Mouse (Mus musculus) limb, embryonic 13.5 days (tissue): ENCODE measurements around the gene Gm12830. TPM values are rescaled to one million over a fixed set of nuclear protein-coding genes. Genes with fewer than 3 reads are reported as not detected.
A peak's percentile ranks its signal among the peaks of the same experiment; 100 is the strongest.

Experiments used
- ATAC-seq: fragments of 200-750 bp; cut with Nextera tagmentation; 2 replicates; pipeline ENCODE4 v1.8.0; 2017; ENCODE audit warnings: low read depth, moderate number of reproducible peaks, moderate TSS enrichment; ENCODE audit not compliant: low FRiP score
- H3K27ac ChIP-seq: fragments of 300-500 bp; sonication (generic); 2 replicates; pipeline ENCODE4 v1.5.1; 2015; ENCODE audit warnings: inconsistent platforms, mild to moderate bottlenecking, moderate library complexity
- H3K27me3 ChIP-seq: fragments of 300-500 bp; sonication (generic); 2 replicates; pipeline ENCODE4 v1.6.1; 2015; ENCODE audit warnings: mild to moderate bottlenecking, inconsistent platforms
- H3K36me3 ChIP-seq: fragments of 300-500 bp; sonication (generic); 2 replicates; pipeline ENCODE4 v1.6.1; 2015; ENCODE audit warnings: inconsistent platforms, mild to moderate bottlenecking, moderate library complexity
- H3K4me1 ChIP-seq: fragments of 300-500 bp; sonication (generic); 2 replicates; pipeline ENCODE4 v1.6.1; 2015; ENCODE audit warnings: inconsistent platforms
- H3K4me2 ChIP-seq: fragments of 300-500 bp; sonication (generic); replicated peaks from 2 replicates; pipeline ENCODE4 v1.6.1; 2015; ENCODE audit warnings: inconsistent platforms, mild to moderate bottlenecking, moderate library complexity
- H3K4me3 ChIP-seq: fragments of 300-500 bp; sonication (generic); 2 replicates; pipeline ENCODE4 v1.5.1; 2015; ENCODE audit warnings: moderate library complexity, mild to moderate bottlenecking, inconsistent platforms
- H3K9ac ChIP-seq: fragments of 300-500 bp; sonication (generic); 2 replicates; pipeline ENCODE4 v1.6.1; 2015; ENCODE audit warnings: mild to moderate bottlenecking, inconsistent platforms
- H3K9me3 ChIP-seq: fragments of 300-500 bp; sonication (generic); 2 replicates; pipeline ENCODE4 v1.6.1; 2016; ENCODE audit warnings: inconsistent platforms
- WGBS: fragments of 180-500 bp; shearing (Covaris S2); methylation state at CpG from one replicate; pipeline ENCODE4 v1.1.7; 2015; 5-methylcytosine and 5-hydroxymethylcytosine counted together
- polyA plus RNA-seq: library from polyadenylated mRNA; unstranded; fragments of >200 nt; fragmentation: Nextera tagmentation; extraction: Ambion mirVana; gene quantifications from 2 replicates; pipeline ENCODE4 v1.2.1, GENCODE M21; 2015

Gm12830 gene
- polyA plus RNA-seq, 1 experiment from 2014 or later, result not detected

DNA sequence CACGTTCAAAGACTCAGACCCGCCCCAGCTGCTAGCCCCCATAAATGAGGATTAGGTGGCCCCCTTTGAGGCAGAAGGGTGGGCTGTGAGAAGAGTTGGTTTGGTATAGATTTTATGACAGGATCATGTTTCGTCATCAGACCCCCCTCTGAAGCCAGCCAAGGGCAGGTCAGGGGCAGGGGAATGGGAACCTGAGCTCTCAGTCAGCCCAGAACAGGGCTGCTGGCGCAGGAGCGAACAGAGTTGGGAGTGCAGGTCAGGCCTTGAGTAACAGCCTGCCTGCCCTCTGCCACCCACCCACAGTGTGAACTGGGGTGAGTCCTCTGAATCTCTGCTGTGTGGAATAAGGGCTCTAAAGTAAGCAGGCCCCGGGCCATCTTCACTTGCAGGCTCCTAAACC lies 25.2 kb downstream of the Gm12830 start:
- WGBS, result 34% methylated on average over 6 of the region's 6 CpGs

GRCm38 (mm10) chr4:114853968-114854367 lies 32.4 kb downstream of the Gm12830 start:
- Histone ChIP-seq H3K9me3 (no peaks in the 10 kb centered on the region), H3K27ac (no peak overlapping the region), H3K36me3 (no peaks in the 10 kb centered on the region), H3K9ac (no peak overlapping the region), H3K4me1 (peaks cover 9% of the 10 kb centered on the region), H3K27me3 (peaks cover 30% of the 10 kb centered on the region), H3K4me2 (no peak overlapping the region), H3K4me3 (no peak overlapping the region)
- WGBS, result 33% methylated on average over 2 of the region's 2 CpGs
- ATAC-seq, result peak; percentile 70; the same call in 1 of the 2 replicates

More for the DNA sequence above, 25.2 kb downstream of the Gm12830 start:
- no peaks in the 10 kb centered on the region for H3K36me3 ChIP-seq
- peaks cover 8% of the 10 kb centered on the region; the same call in 1 of the 2 replicates for H3K9me3 ChIP-seq
- H3K27ac ChIP-seq, result no peak overlapping the region
- H3K4me3 ChIP-seq, result no peak overlapping the region
- ATAC-seq, result peak; percentile 16; the same call in 1 of the 2 replicates
- H3K4me2 ChIP-seq, result no peak overlapping the region
- peaks cover 28% of the 10 kb centered on the region for H3K4me1 ChIP-seq
- no peak overlapping the region for H3K9ac ChIP-seq
- H3K27me3 ChIP-seq, result peaks cover 67% of the 10 kb centered on the region

DNA sequence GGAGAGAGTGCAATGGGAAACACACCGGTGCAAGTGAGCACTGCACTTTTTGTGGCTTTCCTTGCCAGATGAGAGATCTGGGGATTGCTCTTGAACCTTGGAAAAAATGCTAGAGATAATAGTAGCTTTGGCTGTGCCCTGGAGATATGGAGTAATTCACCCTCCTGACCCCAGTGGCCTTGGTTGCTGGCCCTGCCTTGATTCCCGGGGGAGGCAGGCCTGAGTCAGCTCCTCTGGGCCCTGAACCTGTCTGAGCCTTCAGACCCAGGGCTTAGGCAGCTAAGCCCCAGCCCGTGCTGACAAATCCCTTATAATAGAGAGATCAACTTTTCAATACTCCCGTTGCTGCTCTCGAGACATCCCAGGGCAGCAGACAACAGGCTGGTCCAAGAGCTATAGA lies 36.9 kb downstream of the Gm12830 start:
- Histone ChIP-seq H3K9me3 (no peaks in the 10 kb centered on the region), H3K4me3 (no peak overlapping the region), H3K4me1 (peaks cover 14% of the 10 kb centered on the region), H3K27ac (no peak overlapping the region), H3K36me3 (no peaks in the 10 kb centered on the region), H3K4me2 (no peak overlapping the region), H3K9ac (no peak overlapping the region), H3K27me3 (peaks cover 40% of the 10 kb centered on the region)
- 53% methylated on average over 5 of the region's 5 CpGs for WGBS
- no peak for ATAC-seq

DNA sequence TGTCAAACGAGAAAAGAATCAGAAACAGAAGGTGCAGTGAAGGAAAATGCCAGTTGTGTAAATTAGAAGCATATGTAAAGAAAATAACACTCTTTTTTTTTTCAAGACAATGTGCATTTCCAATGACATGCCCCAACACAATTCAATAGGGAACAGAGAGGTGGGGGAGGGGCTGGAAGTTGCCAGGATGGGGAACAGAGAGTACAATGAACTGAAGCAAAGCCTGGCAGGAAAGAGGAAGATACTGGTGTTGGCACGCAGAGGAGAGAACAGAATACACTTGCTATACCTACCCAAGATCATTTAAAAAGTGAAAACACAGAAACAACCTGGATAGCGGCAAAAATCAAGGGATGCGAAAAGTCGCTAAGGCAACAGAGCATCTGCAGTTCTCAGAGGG lies 41.6 kb downstream of the Gm12830 start:
- H3K27ac ChIP-seq, result no peak overlapping the region
- ATAC-seq, result no peak
- peaks cover 44% of the 10 kb centered on the region for H3K27me3 ChIP-seq
- H3K4me3 ChIP-seq, result no peak overlapping the region
- WGBS, result 68% methylated on average over 5 of the region's 5 CpGs
- H3K9me3 ChIP-seq, result no peaks in the 10 kb centered on the region
- H3K4me1 ChIP-seq, result peaks cover 5% of the 10 kb centered on the region; the same call in 1 of the 2 replicates
- H3K36me3 ChIP-seq, result no peaks in the 10 kb centered on the region
- H3K9ac ChIP-seq, result no peak overlapping the region
- H3K4me2 ChIP-seq, result no peak overlapping the region

GRCm38 (mm10) chr4:114869765-114870490 lies 48.4 kb downstream of the Gm12830 start:
- no peak overlapping the region for H3K27ac ChIP-seq
- H3K4me2 ChIP-seq, result no peak overlapping the region
- H3K36me3 ChIP-seq, result no peaks in the 10 kb centered on the region
- no peak for ATAC-seq
- no peak overlapping the region for H3K9ac ChIP-seq
- no peaks in the 10 kb centered on the region for H3K9me3 ChIP-seq
- H3K27me3 ChIP-seq, result peaks cover 45% of the 10 kb centered on the region
- H3K4me3 ChIP-seq, result no peak overlapping the region
- no peaks in the 10 kb centered on the region for H3K4me1 ChIP-seq
- 49% methylated on average over 11 of the region's 11 CpGs for WGBS

GRCm38 (mm10) chr4:114876441-114876972 lies 55.0 kb downstream of the Gm12830 start:
- no peak for ATAC-seq
- Histone ChIP-seq H3K36me3 (no peaks in the 10 kb centered on the region), H3K9ac (no peak overlapping the region), H3K4me3 (no peak overlapping the region), H3K9me3 (no peaks in the 10 kb centered on the region), H3K4me1 (no peaks in the 10 kb centered on the region; the same call in 1 of the 2 replicates), H3K27me3 (peaks cover 31% of the 10 kb centered on the region), H3K27ac (no peak overlapping the region), H3K4me2 (no peak overlapping the region)
- WGBS, result 21% methylated on average over 8 of the region's 8 CpGs

DNA sequence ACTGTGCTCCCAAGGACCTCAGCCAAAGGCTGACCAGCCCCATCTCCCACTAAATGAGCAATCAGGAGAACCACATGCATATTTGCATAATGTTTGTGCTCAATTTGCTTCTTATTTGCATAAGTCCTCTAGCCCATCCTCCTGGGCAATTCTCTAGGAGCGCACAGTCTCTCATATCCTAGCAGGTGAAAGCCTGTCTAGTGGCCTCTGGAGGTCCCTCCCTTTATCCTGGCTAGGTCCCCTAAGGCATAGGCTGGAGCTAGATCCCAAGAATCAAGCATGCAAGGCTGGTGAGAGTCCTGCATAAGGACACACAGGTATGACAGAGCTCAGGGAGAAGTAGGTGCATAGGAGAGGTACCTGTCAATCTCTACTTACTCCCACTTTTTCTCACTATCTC lies 60.7 kb downstream of the Gm12830 start:
- H3K9ac ChIP-seq, result no peak overlapping the region
- no peak overlapping the region for H3K4me2 ChIP-seq
- no peaks in the 10 kb centered on the region for H3K4me1 ChIP-seq
- no peak overlapping the region for H3K4me3 ChIP-seq
- no peaks in the 10 kb centered on the region for H3K9me3 ChIP-seq
- H3K27me3 ChIP-seq, result peaks cover 40% of the 10 kb centered on the region
- no peak overlapping the region for H3K27ac ChIP-seq
- WGBS, result 95% methylated on average over 1 of the region's 1 CpGs
- ATAC-seq, result no peak
- H3K36me3 ChIP-seq, result no peaks in the 10 kb centered on the region

DNA sequence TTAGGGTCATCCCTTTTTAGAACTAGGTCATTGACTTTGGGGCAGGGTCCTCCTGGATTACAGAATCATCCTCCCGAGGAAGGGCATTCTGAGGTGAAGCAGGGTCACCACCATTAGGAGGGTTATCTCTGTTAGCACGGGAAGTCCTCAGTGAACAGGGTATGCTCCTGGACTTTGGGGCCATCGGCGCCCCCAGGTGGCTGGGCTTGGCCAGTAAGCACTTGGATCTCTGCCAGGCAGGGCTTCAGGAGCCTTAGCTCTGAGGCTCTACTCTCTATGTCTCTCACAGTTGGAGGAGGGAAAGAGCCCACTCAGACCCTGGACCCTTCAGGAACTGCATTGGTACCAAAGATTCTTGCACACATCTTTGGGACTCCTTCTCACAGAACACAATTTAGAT lies 76.3 kb downstream of the Gm12830 start:
- H3K27me3 ChIP-seq, result peaks cover 96% of the 10 kb centered on the region
- WGBS, result 9% methylated on average over 4 of the region's 4 CpGs
- ATAC-seq, result no peak

DNA sequence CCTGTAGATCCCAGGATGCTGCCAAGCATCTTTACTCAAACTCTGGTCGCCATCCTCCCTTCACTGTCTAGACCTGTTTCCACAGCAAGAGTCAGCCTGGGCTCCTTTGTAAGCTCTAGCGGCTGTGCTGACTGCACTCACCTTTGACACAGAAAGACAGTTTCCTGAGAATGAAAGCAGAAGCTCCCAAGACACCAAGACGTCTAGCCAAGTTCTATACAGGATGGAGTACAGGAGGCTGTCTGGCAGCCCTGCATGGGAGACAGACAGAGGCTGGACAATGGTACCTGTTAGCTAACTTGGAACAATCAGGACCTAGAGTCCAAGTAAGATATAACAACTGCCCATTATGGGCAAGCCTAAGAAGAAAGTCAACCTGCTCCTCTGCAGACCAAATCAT lies 78.4 kb downstream of the Gm12830 start:
- no peak overlapping the region for H3K27ac ChIP-seq
- peaks cover 12% of the 10 kb centered on the region for H3K4me1 ChIP-seq
- 7% methylated on average over 3 of the region's 3 CpGs for WGBS
- no peak overlapping the region for H3K4me2 ChIP-seq
- H3K36me3 ChIP-seq, result no peaks in the 10 kb centered on the region
- H3K9ac ChIP-seq, result no peak overlapping the region
- H3K4me3 ChIP-seq, result no peak overlapping the region
- no peaks in the 10 kb centered on the region for H3K9me3 ChIP-seq
- ATAC-seq, result no peak
- peaks cover 98% of the 10 kb centered on the region for H3K27me3 ChIP-seq

More for the DNA sequence above, 76.3 kb downstream of the Gm12830 start:
- H3K9me3 ChIP-seq, result no peaks in the 10 kb centered on the region
- H3K9ac ChIP-seq, result no peak overlapping the region
- H3K4me1 ChIP-seq, result peaks cover 12% of the 10 kb centered on the region
- no peaks in the 10 kb centered on the region for H3K36me3 ChIP-seq
- no peak overlapping the region for H3K4me3 ChIP-seq
- no peak overlapping the region for H3K4me2 ChIP-seq
- no peak overlapping the region for H3K27ac ChIP-seq

DNA sequence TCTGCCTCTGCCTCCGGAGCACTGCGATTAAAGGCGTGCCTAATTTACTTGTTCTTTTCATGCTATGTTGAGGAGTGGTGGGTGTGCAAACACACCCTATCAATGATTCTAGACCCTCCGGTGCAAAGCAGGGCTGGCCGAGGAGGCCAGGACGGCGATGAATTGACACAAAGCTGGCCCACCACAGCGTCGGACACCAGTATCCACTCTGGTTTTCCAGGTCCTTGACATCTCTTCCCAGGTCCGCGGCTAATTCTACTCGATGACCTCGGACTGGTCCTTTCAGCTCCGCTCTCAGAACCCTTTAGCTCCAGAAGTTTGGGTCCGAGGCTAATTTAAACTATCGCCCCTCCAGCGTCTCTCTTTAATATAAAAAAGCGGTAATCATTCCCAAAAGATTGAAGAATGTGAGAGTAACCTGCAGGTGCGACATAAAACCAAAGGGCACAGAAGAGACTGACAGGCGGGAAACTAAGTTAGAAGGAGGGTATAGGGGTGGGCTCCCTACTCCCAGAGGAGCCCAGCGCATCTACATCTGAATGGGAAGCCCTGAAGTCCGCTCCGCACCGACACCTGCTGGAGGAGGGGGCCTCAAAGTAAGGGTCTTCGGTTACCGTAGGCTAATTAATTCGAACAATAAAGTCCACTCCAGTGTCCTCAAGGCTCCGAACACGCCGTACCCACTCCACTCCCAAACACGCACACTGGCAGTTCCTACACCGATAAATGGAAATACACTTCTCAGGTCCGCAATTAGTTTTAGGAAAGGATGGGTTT lies 79.5 kb downstream of the Gm12830 start:
- Histone ChIP-seq H3K27ac (no peak overlapping the region), H3K4me1 (peaks cover 12% of the 10 kb centered on the region), H3K36me3 (no peaks in the 10 kb centered on the region), H3K9me3 (no peaks in the 10 kb centered on the region), H3K4me2 (peak overlapping the region; percentile 56), H3K4me3 (peak overlapping the region; percentile 33; the same call in 1 of the 2 replicates), H3K9ac (no peak overlapping the region), H3K27me3 (peaks cover 100% of the 10 kb centered on the region)
- ATAC-seq, result no peak
- WGBS, result 3% methylated on average over 33 of the region's 33 CpGs

DNA sequence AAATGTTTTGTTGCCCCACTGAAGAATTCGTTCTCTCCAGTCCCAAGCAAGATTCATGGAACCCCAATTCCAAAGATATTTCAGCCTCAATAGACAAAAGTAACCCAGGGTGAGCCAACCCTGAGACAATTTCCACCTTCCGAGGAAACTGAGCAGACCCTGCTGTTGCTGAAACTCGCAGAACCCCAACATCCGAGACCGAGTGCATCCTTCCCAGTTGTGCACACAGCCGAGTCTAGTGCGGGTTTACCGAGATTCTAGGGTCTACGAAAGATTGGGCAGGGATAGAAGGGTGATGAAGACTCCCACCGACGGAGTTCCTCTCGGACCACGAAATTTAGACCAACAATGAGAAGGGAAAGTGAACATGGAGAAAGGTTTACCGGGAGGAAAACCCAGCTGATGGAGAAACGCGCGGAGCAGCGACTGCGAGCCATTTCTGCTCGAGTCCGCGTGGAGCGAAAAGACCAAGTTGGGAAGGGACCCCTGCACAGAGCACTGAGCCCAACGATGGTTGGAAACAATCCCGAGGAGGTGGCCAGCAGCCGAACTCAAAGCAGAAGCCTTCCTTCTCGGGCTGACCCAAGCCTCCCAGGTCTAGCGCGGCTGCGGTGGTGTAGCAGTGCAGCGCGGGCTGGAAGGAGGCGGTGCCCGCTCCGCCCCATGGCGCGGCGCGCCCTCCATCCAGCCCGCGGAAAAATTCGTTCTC lies 80.3 kb downstream of the Gm12830 start:
- Histone ChIP-seq H3K4me3 (peak overlapping the region; percentile 33), H3K27ac (no peak overlapping the region), H3K4me2 (peak overlapping the region; percentile 56), H3K9me3 (no peaks in the 10 kb centered on the region), H3K36me3 (no peaks in the 10 kb centered on the region), H3K9ac (peak overlapping the region; percentile 27; the same call in 1 of the 2 replicates), H3K27me3 (peaks cover 100% of the 10 kb centered on the region), H3K4me1 (peaks cover 12% of the 10 kb centered on the region)
- under 1% methylated on average over 42 of the region's 42 CpGs for WGBS
- no peak for ATAC-seq
